Mouse (Mus musculus): ENCODE measurements at regions not wholly inside any gene's neighbourhood (a gene's known extent, or its start where the extent isn't known, plus 50 kb on each side); places are given as distances from the start of the nearest gene placed in this dataset.

DNA sequence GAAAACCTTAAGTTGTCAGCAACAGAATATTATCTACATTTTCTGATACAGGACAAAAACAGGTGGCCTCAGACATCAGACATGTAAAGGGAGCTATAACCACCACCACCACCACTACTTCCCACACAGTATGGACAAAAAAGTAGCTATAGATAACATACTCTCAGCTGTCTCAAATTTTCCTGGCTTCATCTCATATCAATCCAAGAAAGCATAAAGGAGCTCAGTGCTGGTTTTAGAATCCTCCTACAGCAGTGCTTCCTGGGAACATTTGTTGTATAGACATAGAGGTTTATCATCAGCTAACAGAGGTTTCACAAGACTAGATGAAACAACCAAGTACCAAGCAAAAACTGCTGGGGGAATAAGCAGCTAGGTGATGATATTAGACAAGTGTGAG lies 213.3 kb downstream of the Snca start:
- TF ChIP-seq CTCF (IDR thresholded peaks at IDR 0.05), result no peak
- no peak for TF ChIP-seq EP300 (IDR thresholded peaks at IDR 0.05; ENCODE audit: insufficient read depth, low read depth, low read length)
- no peak for TF ChIP-seq POLR2A (IDR thresholded peaks at IDR 0.05; ENCODE audit: insufficient read depth, low read depth, low read length)

Data from heart, adult 2 months (tissue).